Mouse (Mus musculus): Measurements from ENCODE around the gene Atp13a3.

Gene Atp13a3

DNA sequence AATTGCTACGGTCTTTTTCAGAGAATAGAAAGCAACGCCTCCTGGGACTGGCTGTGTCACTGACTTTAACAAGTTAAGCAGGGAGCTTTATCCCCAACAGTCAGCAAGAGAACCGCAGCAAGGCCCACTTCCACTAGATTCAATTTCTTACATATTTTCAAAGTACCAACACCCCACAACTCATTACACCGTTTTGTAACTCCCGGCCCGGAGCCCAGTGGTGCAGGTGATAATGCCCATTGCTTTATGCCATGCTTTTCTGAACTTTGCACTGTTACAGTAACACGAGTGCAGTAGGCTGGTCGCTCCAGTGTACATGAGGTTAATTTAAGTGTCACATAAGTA, 95.6 kb downstream of the Atp13a3 start:
- DNase-seq: no peak

DNA sequence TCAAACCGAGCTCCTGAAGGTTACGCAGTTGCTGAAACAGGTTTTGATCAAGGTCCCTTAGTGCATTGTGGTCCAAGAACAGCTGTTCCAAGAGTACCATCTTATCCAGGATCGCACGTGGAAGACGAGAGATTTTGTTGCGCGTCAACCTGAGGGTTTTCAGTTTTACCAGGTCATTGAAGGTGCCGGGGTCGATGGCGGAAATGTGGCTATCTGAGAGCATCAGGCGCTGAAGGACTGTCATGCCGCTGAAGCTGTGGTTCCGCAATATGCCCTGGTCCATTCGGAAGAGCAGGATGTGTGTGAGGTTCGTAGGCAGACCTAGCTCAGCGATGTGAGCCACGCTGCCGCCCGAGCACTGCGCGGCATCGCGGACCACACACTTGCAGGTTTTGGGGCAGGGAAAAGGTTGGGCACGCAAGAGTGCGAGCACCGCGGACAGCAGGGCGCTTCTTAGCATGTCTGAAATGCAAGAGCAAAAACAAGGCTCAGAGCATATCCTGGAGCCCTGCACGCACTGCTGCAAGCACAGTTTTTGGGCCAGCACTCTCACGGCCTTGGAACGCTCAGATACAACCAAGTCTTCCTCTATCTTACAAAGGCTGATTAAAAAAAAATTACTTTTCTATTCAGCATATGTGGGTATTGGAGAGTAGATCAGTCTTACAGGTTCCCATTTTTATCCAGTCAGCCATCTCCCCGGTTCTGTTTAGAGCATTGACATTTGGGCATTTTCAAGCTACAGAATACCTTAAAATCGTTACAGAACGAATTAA, 96.2 kb downstream of the Atp13a3 start:
- DNase-seq: peak; percentile 13

DNA sequence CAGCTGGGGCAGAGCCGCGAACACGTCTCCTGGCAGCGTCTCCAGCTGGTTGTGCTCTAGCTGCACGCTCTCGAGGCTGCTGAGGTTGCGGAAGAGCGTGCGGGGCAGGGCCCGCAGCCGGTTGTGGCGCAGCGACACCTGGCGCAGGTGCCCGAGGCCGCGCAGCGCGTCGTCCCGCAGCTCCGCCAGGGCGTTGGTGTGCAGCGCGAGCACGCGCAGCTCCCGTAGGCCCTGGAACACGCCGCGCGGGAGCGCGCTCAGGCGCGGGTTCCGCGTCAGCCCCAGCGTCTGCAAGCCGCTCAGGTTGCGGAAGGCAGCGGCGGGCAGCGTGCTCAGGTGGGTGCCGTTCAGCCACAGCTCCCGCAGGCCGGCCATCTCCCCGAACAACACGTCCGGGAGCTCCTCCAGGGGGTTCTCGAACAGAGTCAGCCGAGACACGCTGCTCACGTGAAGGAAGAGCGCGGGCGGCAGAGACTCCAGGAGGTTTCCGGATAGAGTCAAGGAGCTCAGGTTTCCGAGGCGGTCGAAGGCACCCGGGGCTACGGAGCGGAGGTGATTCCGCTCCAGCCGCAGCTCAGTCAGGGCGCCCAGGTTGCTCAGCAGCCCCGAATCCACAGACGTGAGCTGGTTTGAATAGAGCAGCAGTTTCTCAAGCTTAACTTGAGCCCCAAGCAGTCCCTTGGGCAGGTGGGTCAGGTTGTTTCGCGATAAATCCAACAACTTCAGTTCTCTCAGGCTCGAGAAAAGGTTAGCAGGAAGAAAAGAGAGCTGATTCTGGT, 97.0 kb downstream of the Atp13a3 start:
- peak; percentile 38 for DNase-seq

DNA sequence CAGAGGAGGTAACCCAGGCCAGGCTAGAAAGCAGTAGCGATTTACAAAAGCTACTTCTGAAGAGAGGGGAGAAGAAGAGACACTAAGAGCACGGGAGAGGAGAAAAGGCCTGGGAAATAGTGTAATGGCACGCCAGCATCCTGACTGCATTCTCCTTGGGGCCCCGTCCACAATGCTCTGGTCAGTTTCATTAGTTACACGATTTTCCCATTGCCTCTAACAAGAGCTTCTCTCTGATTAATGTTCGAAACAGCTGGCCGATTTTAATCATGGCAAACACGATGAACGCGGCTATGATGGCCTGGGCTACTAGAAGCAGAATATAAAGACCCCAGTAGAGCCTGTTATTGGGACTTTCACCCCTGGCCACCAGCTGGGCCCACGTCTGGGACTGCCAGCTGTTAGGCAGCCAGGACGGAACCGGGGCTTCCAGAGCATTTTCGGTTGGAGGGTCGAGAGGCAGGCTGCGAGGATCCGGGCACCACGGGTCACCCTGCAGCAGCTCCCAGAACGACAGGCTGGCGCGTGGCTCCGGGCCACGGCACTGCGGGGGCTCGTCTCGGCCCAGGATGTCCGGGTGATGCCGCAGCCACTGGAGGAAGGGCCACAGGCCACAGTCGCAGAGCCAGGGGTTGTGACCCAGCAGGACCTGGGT, 97.7 kb downstream of the Atp13a3 start:
- peak; percentile 21 for DNase-seq

DNA sequence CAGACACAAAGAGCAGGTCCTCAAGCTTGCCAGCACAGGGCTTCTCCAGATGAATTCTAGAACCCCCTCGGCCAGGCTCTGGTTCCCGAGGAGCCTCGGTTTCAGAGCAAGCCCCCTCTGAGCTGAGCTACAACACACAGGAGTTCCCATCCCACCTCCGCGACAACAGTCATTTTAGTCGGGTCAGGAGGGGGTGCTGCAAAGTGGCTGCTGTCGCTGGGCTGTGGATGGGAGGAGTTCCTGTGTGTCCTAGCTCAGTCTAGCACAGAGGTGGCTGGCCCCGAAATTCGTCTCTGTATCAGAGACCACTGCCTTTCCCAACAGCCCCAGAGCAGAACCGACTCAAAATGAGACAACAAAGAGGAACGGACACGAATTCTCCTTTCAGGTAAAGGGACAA, 98.5 kb downstream of the Atp13a3 start:
- no peak for DNase-seq

DNA sequence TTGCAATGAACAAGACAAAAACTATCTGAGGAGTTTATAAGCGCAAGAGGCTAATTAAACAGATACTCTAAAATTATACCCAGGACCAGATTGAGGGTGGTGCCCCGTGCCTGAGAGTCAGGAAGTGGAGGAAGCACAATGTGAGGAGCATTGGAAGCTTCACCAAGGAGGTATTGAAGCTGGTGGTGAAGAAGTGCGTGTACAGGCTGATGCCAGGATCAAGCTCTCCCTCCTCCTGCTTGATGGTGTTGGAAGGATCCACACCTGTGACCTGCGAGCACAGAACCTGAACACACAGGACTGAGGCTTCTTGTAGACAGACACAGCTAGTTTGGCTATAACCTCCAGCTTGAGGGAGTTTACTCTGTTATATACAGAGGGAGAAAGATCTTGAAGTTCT, 99.7 kb downstream of the Atp13a3 start:
- DNase-seq: no peak

DNA sequence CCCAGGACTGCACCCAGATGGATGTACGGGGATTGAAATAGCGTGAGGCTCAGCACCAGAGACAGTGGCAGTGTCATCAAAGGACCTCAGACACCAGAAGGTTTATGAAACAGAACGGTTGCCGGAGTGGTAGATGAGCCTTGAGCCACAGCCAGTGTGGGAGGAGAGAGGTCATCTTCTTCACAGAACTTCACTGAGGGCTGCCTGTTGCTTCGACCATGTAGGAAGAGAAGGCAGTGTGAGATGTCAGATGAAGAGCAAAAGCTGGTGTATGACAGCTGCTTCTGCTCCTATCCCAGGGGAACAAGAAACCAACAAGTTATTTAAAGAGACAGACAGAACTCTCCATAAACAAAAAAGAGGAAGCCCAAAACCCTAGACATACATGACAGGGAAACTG, 101.5 kb downstream of the Atp13a3 start:
- no peak for DNase-seq

DNA sequence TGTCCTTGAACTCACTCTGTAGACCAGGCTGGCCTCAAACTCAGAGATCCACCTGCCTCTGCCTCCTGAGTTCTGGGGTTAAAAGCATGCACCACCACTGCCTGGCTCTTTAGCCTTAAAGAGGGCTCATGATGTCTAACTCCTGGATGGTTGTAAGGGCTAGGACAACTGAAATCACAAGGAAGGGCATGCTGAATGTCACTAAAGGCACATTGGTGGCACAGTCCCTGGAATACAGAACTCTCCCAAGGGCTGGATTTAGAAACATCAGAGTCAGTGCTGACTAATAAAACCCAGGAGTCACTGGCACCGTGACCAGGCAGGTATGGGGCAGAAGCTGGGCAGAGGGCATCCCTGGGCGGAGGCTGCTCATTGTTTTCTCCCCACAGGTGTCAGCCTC, 102.4 kb downstream of the Atp13a3 start:
- no peak for DNase-seq

DNA sequence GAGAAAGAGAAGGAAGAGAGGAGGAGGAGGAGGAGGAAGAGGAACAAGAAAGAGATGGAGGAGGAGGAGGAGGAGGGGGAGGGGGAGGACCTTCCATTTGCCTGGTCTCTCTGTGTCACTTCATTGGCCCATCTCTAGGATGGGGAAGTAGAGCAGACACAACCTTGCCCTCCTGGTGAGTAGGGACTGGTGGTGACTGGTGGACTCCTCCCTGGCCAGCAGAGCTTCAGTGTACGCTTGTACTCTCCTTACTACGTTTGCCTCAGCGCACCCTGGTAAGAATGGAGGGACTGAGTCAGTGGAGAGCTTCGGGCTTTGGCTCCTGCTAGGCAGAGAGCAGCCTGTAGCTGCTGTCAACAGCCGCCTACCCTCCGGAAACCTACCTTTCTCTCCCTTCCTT, 103.1 kb downstream of the Atp13a3 start:
- no peak for DNase-seq

DNA sequence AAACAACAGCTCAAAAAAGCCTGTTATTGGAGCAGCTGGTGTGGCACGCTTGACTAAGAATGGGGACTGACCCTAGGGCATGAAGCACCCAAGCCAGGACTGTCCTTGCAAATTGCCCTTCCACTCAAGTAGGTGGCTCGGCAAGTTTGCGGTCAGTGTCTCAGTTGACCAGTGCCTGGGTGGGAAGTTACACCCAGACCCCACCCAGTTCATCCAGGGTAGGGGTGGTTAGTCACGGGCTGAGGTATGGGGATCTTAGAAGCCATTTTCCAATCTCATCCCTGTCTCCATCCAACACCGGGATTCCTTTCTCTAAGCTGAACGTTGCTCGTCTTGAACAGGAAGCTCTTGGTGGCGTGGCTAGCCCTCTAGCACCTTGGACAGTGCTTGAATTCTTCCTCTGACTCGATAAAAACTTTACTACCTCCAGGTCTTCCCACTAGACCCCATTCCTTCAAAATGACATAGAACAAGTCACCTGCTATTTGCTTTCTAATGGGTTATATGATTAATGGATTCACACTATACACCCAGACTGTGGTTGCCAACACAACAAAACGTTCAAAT, 106.0 kb downstream of the Atp13a3 start:
- DNase-seq: no peak

DNA sequence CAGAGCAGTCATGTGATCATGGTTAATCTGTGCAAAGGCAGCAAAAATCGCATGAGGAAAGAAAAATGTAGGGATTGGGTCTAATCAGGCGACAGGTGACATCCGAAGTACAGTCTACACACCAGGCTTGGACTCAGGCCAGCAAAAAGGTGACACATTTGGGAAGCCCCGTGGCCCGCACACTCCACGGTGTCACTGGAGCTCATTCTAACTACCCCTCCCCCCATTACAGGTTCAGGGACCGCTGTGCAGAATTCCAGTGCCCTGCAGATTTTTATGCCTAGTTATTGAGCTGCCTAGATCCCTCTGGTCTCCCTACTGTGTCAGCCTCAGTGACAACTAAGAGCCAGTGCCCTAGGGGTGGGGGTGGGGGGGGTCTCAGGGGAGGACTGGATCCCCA, 108.3 kb downstream of the Atp13a3 start:
- DNase-seq: no peak

DNA sequence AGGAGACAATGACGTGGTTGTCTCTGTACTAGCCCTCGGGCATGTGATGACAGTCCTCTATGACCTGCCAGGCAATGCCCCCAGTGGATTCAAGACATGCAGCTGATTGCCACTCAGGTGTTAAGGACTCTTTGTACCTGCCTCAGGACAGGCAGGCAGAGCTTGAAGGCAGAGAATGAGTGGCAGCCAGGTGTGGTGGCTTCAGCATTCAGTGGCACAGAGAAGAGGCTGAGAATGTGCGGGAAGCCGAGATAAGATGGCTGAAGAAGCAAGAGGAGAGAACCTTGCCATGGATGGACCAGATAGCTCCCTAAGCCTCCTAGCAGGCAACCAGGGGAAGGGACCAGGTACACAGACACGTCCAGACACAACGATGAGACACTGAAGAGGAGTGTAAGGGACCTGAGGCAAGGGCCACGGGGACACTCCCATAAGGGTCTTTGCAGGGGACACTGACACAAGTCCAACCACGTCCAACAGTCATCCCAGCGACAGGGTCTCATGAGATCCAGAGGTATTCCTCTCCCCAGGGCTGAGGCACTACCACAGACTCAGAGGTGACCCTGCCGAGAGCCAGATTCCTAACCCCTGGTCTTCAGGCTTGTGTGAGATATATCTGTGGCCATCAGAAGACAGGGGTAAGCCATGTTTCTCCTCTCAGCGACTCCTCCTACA, 109.0 kb downstream of the Atp13a3 start:
- no peak for DNase-seq

DNA sequence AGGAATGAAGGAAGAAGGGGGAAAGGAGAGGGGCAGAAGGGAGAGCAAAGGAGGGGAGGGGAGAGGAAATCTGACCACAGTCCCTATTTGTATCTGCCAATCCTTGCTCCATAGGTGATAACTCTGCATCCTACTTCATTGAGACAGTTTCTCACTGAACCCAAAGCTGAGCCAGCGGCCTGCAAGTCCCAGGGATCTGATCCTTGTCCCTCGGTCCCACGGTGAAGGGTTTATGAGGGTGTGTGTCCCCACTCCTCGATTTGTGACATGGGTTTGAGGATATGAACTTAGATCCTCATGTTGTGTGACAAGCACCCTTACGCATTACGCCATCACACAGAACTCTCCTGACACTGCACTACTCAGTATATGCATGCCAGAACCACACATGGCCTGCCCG, 110.7 kb downstream of the Atp13a3 start:
- DNase-seq: no peak

DNA sequence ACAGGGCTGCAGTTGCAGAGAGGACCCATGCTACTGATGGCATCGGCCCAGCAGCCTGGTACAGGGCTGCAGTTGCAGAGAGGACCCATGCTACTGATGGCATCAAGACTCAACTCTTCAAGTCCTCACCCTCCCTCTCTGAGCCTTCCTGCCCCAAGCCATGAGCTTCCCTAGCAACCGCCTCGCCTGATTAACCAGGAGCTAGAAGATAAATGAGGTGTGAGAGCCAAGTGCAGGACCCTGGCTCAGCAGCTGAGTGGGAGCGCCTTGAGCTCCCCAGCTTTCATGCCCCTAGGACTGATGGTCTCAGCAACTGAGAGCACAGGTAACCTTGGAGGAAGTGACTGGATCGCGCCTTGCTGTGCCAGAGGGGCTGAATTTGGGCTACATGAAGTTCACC, 115.3 kb downstream of the Atp13a3 start:
- DNase-seq: no peak

DNA sequence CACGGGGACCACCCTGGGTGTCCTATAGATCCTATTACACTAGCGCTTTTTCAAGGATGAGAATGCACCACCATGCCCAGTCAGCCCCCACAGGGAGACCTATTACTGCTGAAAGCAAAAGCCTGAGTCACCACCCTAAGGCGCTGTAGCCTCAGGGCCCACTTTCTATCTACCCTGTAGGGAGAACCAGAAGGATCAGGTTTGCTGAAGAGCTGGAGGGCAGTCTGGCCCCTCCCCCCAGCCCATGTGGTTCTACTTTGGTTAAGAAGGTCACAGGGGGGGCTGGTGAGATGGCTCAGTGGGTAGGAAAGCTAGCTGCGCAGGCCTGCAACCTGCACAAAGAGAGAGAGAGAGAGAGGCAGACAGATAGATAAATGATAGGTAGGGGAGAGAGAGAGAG, 120.1 kb downstream of the Atp13a3 start:
- no peak for DNase-seq

DNA sequence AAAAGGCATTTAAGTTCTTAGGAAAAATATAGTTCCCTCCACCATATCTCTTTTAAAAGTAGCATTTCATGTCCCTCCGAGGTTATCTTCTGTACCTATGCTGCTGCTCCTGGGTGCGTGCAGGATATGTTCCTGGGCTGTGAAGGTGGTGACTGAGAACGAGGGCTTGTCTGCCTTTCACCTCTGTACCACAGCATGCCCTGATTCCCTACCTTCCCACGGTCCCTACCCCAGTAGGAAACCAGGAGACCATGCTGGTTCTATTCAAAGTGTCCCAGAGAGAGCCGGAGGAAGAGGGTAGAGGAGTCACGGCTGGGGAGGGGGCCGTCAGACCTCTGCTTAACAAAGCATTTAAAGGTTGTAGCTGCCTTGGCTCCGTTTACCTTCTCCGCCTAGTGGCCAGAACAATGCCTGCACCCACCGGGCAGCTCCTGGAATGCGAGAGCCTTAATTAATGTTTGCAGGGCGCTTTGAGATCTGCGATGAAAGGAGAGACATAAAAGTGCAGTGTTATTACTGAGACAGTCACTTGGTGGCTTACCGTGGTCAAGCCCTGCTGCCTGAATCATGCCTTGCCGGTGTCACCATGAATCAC, 121.9 kb downstream of the Atp13a3 start:
- peak; percentile 59 for DNase-seq

DNA sequence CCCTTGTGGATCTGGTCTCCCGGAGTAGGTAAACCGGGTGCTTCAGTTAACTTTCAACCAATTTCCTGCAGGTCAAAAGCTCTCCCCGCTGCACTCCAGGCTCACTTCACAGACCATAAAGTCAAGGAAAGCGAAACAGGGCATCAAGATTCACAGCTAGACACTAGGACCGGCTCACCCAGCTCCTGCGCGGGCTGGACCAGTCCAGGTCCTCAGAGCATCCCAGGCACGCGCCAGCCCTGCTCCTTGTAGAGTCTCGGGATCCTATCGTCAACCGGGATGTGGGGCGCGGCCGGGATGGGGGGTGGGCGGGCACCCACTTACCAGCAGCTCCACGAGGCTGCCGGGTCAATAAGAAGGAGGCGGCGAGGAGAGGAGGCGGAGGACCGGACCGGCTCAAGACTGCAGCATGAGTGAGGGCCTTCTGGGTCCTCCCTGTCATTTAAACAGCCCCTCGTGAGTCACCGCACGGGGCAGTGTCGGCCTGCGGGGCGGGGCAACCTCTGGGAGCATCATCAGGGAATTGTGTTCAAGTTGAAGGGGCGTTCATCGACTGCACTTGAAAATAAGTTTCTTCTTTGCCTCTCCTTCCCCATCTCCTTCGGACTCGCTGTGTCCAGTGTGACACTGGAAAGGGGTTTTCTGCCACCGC, 122.8 kb downstream of the Atp13a3 start, which contains the start of gene Lrrc15:
Lrrc15 (minus strand) TSS at position 413 of the 652 bp plus-strand sequence.
- no peak for DNase-seq

DNA sequence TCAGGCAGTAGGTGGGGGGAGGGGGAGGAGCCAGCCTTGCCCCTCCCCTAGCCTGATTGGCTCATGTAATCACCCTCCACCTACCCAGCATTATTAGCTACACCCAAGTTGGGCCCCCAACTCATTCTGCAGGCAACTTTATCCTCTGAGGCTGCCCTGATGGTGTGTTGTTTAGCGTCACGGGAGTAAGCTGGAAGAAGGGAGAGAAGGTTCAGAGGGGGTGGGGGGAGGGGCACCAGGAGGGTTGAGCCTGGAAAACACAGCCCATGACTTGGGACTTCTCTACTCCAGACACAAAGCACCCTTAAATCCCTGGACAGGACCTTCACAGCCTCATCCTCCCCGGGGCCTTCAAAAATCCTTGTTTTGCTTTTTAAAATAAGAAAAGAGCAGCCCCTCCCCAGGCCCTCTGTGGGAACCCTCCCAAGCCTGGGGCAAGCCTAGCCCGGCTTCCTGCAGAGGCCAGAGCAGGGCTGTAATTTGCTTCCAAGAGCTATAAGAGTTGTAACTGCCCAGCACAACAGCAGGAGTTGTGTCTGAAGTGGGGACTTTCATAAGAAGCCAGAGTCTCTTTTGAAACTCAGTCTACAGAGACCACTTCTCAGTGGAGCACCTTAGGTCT, 125.0 kb downstream of the Atp13a3 start:
- no peak for DNase-seq

DNA sequence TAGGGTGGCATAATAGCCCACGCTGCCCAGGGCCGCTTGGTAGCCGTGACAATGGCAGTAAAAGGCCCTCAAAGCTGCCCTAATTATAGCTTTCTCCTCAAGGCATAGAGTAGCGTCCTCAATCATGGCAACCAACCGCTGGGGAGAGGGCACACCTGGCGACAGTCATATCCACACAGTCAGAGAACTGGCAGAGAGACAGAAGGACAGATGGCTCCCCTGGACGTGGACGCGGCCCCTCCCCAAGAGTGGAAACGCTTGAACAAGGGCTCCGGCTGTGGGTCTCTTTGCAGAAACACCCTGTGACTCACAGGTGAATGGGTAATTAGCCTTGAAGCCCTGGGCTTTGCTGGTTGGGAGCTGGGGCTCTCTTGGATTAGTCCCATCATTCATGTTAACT, 127.4 kb downstream of the Atp13a3 start:
- no peak for DNase-seq

DNA sequence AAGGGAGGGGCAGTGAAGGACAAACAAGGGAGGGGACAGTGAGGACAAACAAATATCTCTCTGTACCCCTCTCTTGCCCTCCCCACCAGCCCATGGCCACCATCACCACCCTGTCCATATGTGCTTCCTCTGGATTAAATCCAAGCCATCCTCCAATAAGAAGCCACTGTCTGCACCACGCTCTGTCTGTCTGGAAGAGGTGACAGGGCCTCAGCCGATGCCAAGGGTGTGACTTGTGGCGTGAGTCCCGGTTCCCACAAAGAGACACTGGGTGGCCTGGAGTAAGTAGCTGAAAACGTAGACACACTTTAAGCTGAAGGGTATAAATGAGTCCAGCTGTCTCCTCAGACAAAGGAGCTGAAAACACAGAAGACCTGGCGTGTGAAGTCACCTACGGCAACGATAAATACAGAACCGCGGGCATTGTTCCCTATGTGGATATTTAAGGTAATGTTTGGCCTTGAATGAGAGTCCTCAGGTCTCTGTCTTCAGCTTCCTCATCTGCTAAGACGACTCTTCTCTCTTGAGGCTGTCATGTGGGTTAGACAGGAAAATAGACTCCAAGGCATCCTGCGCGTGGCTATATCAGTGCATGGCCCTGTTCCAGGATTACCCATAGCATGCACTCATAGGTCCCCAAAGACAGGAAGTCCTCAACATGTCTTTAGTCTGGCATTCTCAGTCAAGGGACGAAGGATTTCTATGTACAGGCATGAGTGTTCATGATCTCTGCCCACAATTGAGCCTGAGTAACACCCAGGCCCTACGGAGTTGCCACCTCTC, 130.0 kb downstream of the Atp13a3 start:
- DNase-seq: no peak

DNA sequence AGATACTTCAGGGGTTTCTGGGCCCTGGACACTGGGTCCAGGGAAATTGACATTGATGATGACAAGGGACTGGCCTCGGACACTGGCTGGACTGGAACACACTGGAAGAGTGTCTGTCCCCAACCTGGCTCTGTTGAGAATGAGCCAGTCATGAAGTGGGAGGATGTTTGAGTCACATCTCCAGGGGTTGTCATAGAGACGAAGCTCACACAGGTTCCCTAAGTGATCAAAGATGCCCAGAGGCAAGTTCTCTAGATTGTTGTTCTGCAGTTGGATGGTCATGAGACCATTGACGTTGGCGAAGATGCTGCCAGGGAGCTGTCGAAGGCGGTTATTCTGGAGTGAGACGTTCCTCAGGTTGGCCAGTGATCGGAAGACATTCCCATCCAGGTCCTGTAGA, 132.7 kb downstream of the Atp13a3 start:
- no peak for DNase-seq
